Mouse (Mus musculus): Measurements from ENCODE around the gene Ripor2. TPM values are rescaled to one million over a fixed set of nuclear protein-coding genes. Genes with fewer than 3 reads are reported as not detected.

Ripor2 gene
- polyA plus RNA-seq, 1 experiment from 2014 or later: 4.4 TPM

DNA sequence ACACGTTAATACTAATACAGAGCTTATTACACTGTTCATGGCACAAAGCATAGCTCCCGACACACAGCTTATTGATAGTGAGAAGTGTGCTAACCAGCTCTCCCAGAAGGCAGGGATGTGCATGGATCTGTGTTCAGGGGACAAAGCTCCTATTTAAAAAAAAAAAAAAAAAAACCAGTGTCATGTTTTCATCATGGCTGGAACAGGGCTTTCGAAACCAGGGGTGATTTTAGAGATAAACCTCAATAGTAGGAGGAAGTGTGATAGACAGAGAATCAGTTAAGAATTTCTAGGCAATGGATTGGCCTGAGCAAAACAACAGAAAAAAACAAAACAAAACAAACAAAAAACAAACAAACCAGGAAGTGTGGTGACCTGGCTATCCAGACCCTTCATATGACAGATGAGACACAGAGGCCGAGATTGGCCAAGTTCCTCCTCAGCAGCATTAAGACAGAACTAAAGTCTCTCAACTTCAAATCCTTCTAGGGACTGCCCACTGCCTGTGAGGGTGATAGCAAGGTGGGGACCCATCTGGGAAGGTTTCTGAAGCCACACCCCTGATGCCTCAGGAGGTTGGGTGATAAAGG lies 51.1 kb downstream of the Ripor2 start:
- H3K9ac ChIP-seq (ENCODE audit: low read depth, low read length): no peak overlapping the region
- H3K27ac ChIP-seq (ENCODE audit: low read length): no peak overlapping the region
- no peaks in the 10 kb centered on the region for H3K9me3 ChIP-seq (replicated peaks; ENCODE audit: control insufficient read depth, low read length)
- no peaks in the 10 kb centered on the region for H3K36me3 ChIP-seq (ENCODE audit: control insufficient read depth, insufficient read depth)
- peaks cover 17% of the 10 kb centered on the region for H3K27me3 ChIP-seq (ENCODE audit: control insufficient read depth, insufficient read depth, low read depth, low read length)
- WGBS (ENCODE audit: insufficient replicate concordance): 30% methylated on average over 4 of the region's 4 CpGs
- no peak for ATAC-seq (ENCODE audit: low read depth)
- H3K4me2 ChIP-seq (ENCODE audit: low read depth, low read length): no peak overlapping the region
- no peak overlapping the region for H3K4me3 ChIP-seq (ENCODE audit: low read depth, low read length)
- peaks cover 7% of the 10 kb centered on the region for H3K4me1 ChIP-seq (ENCODE audit: control insufficient read depth, low read depth, low read length)

- no peak overlapping the region for H3K4me2 ChIP-seq (ENCODE audit: low read depth, low read length)
- H3K9me3 ChIP-seq (replicated peaks; ENCODE audit: control insufficient read depth, low read length): no peaks in the 10 kb centered on the region
- ATAC-seq (ENCODE audit: low read depth): no peak
- H3K36me3 ChIP-seq (ENCODE audit: control insufficient read depth, insufficient read depth): no peaks in the 10 kb centered on the region
- 51% methylated on average over 13 of the region's 13 CpGs for WGBS (ENCODE audit: insufficient replicate concordance)
- peaks cover 28% of the 10 kb centered on the region for H3K27me3 ChIP-seq (ENCODE audit: control insufficient read depth, insufficient read depth, low read depth, low read length)
- no peak overlapping the region for H3K4me3 ChIP-seq (ENCODE audit: low read depth, low read length)
- peaks cover 7% of the 10 kb centered on the region for H3K4me1 ChIP-seq (ENCODE audit: control insufficient read depth, low read depth, low read length)
- peak overlapping the region; percentile 6; the same call in 1 of the 2 replicates for H3K27ac ChIP-seq (ENCODE audit: low read length)
- no peak overlapping the region for H3K9ac ChIP-seq (ENCODE audit: low read depth, low read length)
These were observed 52.5 kb downstream of the Ripor2 start for GRCm38 (mm10) chr13:24634346-24635120.

DNA sequence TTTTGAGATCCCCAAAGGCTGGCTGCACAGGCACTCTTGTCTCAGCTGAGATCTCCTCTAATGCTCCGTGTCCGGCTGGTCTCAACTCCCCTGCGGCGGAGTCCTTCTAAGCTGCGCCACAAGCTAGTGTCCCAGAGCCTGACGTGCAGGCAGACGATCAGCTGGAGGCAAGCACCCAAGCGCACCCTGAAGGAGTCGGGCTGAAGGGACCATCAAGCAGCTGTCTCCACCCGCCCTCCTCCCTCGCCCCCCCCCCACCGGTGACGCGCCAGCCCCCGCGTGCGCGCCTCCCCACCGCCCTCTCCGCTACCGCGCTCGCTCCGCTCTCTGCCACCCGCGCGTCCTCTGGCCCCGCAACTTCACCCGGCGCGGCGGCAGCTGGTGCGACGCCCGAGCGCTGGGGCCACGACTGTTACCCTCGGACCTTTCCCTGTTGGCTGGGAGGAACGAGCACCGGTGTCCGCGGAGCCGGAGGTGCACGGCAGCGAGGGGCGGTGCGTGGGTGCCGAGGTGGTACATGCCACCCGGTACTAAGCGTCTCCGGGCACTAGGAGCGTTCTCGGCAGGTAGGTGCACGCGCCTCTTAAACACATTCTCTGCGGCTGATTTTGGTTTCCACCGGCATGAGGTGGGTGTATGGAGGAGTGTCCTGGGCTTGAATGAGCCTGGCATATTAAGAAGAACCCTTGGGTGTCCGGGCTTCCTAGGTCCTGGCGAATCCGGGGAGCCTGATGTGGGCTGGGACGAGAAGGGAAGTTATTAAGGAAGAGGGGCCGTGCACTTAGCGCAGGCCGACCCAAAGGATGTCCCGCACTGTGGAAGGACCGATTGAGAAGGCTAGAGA lies 56.6 kb downstream of the Ripor2 start:
- Histone ChIP-seq H3K27me3 (ENCODE audit: control insufficient read depth, insufficient read depth, low read depth, low read length) (peaks cover 32% of the 10 kb centered on the region), H3K27ac (ENCODE audit: low read length) (no peak overlapping the region)
- ATAC-seq (ENCODE audit: low read depth): 0 out of 2 replicates have a peak, but pooled peaks have one; percentile 7

GRCm38 (mm10) chr13:24639215-24640165 lies 57.5 kb downstream of the Ripor2 start:
- no peak overlapping the region for H3K27ac ChIP-seq (ENCODE audit: low read length)
- H3K4me1 ChIP-seq (ENCODE audit: control insufficient read depth, low read depth, low read length): peaks cover 2% of the 10 kb centered on the region; the same call in 1 of the 2 replicates
- H3K4me2 ChIP-seq (ENCODE audit: low read depth, low read length): peak overlapping the region; percentile 66
- peak overlapping the region; percentile 55 for H3K4me3 ChIP-seq (ENCODE audit: low read depth, low read length)
- H3K9me3 ChIP-seq (replicated peaks; ENCODE audit: control insufficient read depth, low read length): no peaks in the 10 kb centered on the region
- H3K9ac ChIP-seq (ENCODE audit: low read depth, low read length): no peak overlapping the region
- H3K36me3 ChIP-seq (ENCODE audit: control insufficient read depth, insufficient read depth): no peaks in the 10 kb centered on the region
- WGBS (ENCODE audit: insufficient replicate concordance): 11% methylated on average over 22 of the region's 22 CpGs
- ATAC-seq (ENCODE audit: low read depth): no peak
- H3K27me3 ChIP-seq (ENCODE audit: control insufficient read depth, insufficient read depth, low read depth, low read length): peaks cover 32% of the 10 kb centered on the region

More for the DNA sequence above, 56.6 kb downstream of the Ripor2 start:
- Histone ChIP-seq H3K9me3 (replicated peaks; ENCODE audit: control insufficient read depth, low read length) (no peaks in the 10 kb centered on the region), H3K36me3 (ENCODE audit: control insufficient read depth, insufficient read depth) (no peaks in the 10 kb centered on the region), H3K4me1 (ENCODE audit: control insufficient read depth, low read depth, low read length) (peaks cover 2% of the 10 kb centered on the region), H3K4me3 (ENCODE audit: low read depth, low read length) (peak overlapping the region; percentile 55), H3K4me2 (ENCODE audit: low read depth, low read length) (peak overlapping the region; percentile 66), H3K9ac (ENCODE audit: low read depth, low read length) (peak overlapping the region; percentile 3; the same call in 1 of the 2 replicates)
- WGBS (ENCODE audit: insufficient replicate concordance): 1% methylated on average over 56 of the region's 66 CpGs

- Histone ChIP-seq H3K9me3 (replicated peaks; ENCODE audit: control insufficient read depth, low read length) (no peaks in the 10 kb centered on the region), H3K4me2 (ENCODE audit: low read depth, low read length) (no peak overlapping the region), H3K9ac (ENCODE audit: low read depth, low read length) (no peak overlapping the region), H3K4me1 (ENCODE audit: control insufficient read depth, low read depth, low read length) (peaks cover 2% of the 10 kb centered on the region; the same call in 1 of the 2 replicates), H3K27ac (ENCODE audit: low read length) (no peak overlapping the region), H3K4me3 (ENCODE audit: low read depth, low read length) (no peak overlapping the region), H3K27me3 (ENCODE audit: control insufficient read depth, insufficient read depth, low read depth, low read length) (peaks cover 32% of the 10 kb centered on the region), H3K36me3 (ENCODE audit: control insufficient read depth, insufficient read depth) (no peaks in the 10 kb centered on the region)
- ATAC-seq (ENCODE audit: low read depth): no peak
- WGBS (ENCODE audit: insufficient replicate concordance): 28% methylated on average over 4 of the region's 4 CpGs
These were observed 58.2 kb downstream of the Ripor2 start for GRCm38 (mm10) chr13:24640166-24640560.

GRCm38 (mm10) chr13:24640836-24641385 lies 58.9 kb downstream of the Ripor2 start:
- WGBS (ENCODE audit: insufficient replicate concordance): 39% methylated on average over 3 of the region's 3 CpGs
- Histone ChIP-seq H3K4me2 (ENCODE audit: low read depth, low read length) (no peak overlapping the region), H3K4me3 (ENCODE audit: low read depth, low read length) (no peak overlapping the region), H3K9me3 (replicated peaks; ENCODE audit: control insufficient read depth, low read length) (no peaks in the 10 kb centered on the region), H3K4me1 (ENCODE audit: control insufficient read depth, low read depth, low read length) (peaks cover 2% of the 10 kb centered on the region; the same call in 1 of the 2 replicates), H3K36me3 (ENCODE audit: control insufficient read depth, insufficient read depth) (no peaks in the 10 kb centered on the region), H3K9ac (ENCODE audit: low read depth, low read length) (no peak overlapping the region), H3K27me3 (ENCODE audit: control insufficient read depth, insufficient read depth, low read depth, low read length) (peaks cover 32% of the 10 kb centered on the region), H3K27ac (ENCODE audit: low read length) (no peak overlapping the region)
- no peak for ATAC-seq (ENCODE audit: low read depth)

GRCm38 (mm10) chr13:24641491-24642430 lies 59.8 kb downstream of the Ripor2 start:
- no peak overlapping the region for H3K4me3 ChIP-seq (ENCODE audit: low read depth, low read length)

More at GRCm38 (mm10) chr13:24641491-24642430, 59.8 kb downstream of the Ripor2 start:
- WGBS (ENCODE audit: insufficient replicate concordance): 14% methylated on average over 7 of the region's 7 CpGs
- Histone ChIP-seq H3K36me3 (ENCODE audit: control insufficient read depth, insufficient read depth) (no peaks in the 10 kb centered on the region), H3K9me3 (replicated peaks; ENCODE audit: control insufficient read depth, low read length) (no peaks in the 10 kb centered on the region), H3K9ac (ENCODE audit: low read depth, low read length) (no peak overlapping the region), H3K4me1 (ENCODE audit: control insufficient read depth, low read depth, low read length) (peaks cover 2% of the 10 kb centered on the region; the same call in 1 of the 2 replicates), H3K27ac (ENCODE audit: low read length) (0 out of 2 replicates have a peak overlapping the region, but pooled peaks have one; percentile 16), H3K4me2 (ENCODE audit: low read depth, low read length) (no peak overlapping the region), H3K27me3 (ENCODE audit: control insufficient read depth, insufficient read depth, low read depth, low read length) (peaks cover 29% of the 10 kb centered on the region)
- no peak for ATAC-seq (ENCODE audit: low read depth)
